32 mouse cellular contexts compared by ENCODE assay signal in genomic region chr1:172580116-172580515, GRCm38 (mm10). TPM values are rescaled to one million over a fixed set of nuclear protein-coding genes. Genes with fewer than 3 reads are reported as not detected.
DNase-seq lines count a peak whose midpoint lies in the region; ATAC-seq and TF ChIP-seq lines count a peak whose summit lies in the region.
"Had no signal": no experiment of that assay in that cellular context is flagged by ENCODE, and none has a peak within 500 bp of the region (broad histone marks: within the 10 kb centered on the region; RNA-seq: fewer than 3 reads in every experiment).

No protein-coding gene starts in this region.

- WGBS in stomach, postnatal 0 days, result 38% methylated on average over 6 of the region's 6 CpGs

- no peak overlapping the region for H3K4me2 ChIP-seq in stomach, postnatal 0 days (replicated peaks; ENCODE audit: low read depth)
- H3K4me2 ChIP-seq: forebrain, embryonic 13.5 days; heart, embryonic 12.5 days; heart, embryonic 15.5 days; hindbrain, embryonic 13.5 days; intestine, embryonic 15.5 days had no signal

- no peak for TF ChIP-seq CTCF in C2C12 (IDR thresholded peaks at IDR 0.05; ENCODE audit: control insufficient read depth, insufficient read depth, insufficient read length)
- no peak for TF ChIP-seq CTCF in stomach, postnatal 0 days (IDR thresholded peaks at IDR 0.05; ENCODE audit: low read depth)

- peak; percentile 68 for ATAC-seq in stomach, postnatal 0 days (ENCODE audit: low FRiP score, low TSS enrichment)
- no peak for ATAC-seq in activated CD4-positive, CD25-positive, alpha-beta regulatory T cell, adult 4 months
- ATAC-seq: forebrain, embryonic 13.5 days; forebrain, embryonic 16.5 days; hindbrain, embryonic 16.5 days; intestine, embryonic 15.5 days; Patski had no signal

- no peaks in the 10 kb centered on the region for H3K79me2 ChIP-seq in C2C12 (ENCODE audit: control insufficient read depth, insufficient read depth)

- no peaks in the 10 kb centered on the region for H3K27me3 ChIP-seq in C2C12 (ENCODE audit: control insufficient read depth, insufficient read depth, insufficient read length)
- H3K27me3 ChIP-seq in stomach, postnatal 0 days (ENCODE audit: control insufficient read depth, insufficient read depth, low read length), result no peaks in the 10 kb centered on the region

- H3K4me3 ChIP-seq in C2C12 (ENCODE audit: insufficient read depth, poor library complexity, severe bottlenecking), result no peak overlapping the region
- H3K4me3 ChIP-seq in stomach, postnatal 0 days (ENCODE audit: low read depth, low read length), result no peak overlapping the region
- H3K4me3 ChIP-seq: forebrain, embryonic 13.5 days; gastrocnemius, adult 2 months; heart, embryonic 12.5 days; heart, embryonic 15.5 days; hindbrain, embryonic 10.5 days; hindbrain, embryonic 13.5 days; intestine, embryonic 15.5 days had no signal

- H3K4me1 ChIP-seq in stomach, postnatal 0 days (replicated peaks; ENCODE audit: control insufficient read depth, insufficient read depth), result no peaks in the 10 kb centered on the region
- H3K4me1 ChIP-seq: heart, embryonic 12.5 days; heart, embryonic 15.5 days; hindbrain, embryonic 10.5 days; intestine, embryonic 15.5 days had no signal

- TF ChIP-seq EP300 in stomach, postnatal 0 days (optimal IDR thresholded peaks at IDR 0.05), result peak; percentile 50

- peak; percentile 31 for DNase-seq in adrenal gland, adult 2 months
- DNase-seq in adrenal gland, adult 8-10 months, result no peak
- peak; percentile 51 for DNase-seq in fibroblast of lung, adult 2 months (ENCODE audit: low read depth)
- DNase-seq in stomach, postnatal 0 days (ENCODE audit: low spot score), result no peak
- DNase-seq in left cerebral cortex, postnatal 4 days, result no peak
- DNase-seq in cerebellum, adult 11 months, result no peak
- DNase-seq: adrenal gland, postnatal 14 days; cerebellum, adult 11-12 months; cerebellum, adult 8-10 months; cerebellum, postnatal 14 days; gastrocnemius, adult 2 months; gastrocnemius, postnatal 14 days; heart, adult 18-20 months; heart, postnatal 10 days; heart, postnatal 36 days; kidney, adult 11 months had no signal

- no peaks in the 10 kb centered on the region for H3K9me3 ChIP-seq in stomach, postnatal 0 days (ENCODE audit: control insufficient read depth, low read length)
- H3K9me3 ChIP-seq: forebrain, embryonic 13.5 days; heart, embryonic 12.5 days; heart, embryonic 15.5 days; hindbrain, embryonic 10.5 days; hindbrain, embryonic 13.5 days; intestine, embryonic 15.5 days had no signal

- H3ac ChIP-seq in C2C12 (ENCODE audit: control insufficient read depth, insufficient read length, low read depth), result no peak overlapping the region

- no peaks in the 10 kb centered on the region for H3K79me3 ChIP-seq in C2C12 (ENCODE audit: low read depth)

- intact Hi-C loops in left cerebral cortex, postnatal 4 days (cut with DNase I), result no loop called here

- H3K36me3 ChIP-seq in C2C12 (ENCODE audit: control insufficient read depth, insufficient read depth), result no peaks in the 10 kb centered on the region
- no peaks in the 10 kb centered on the region for H3K36me3 ChIP-seq in stomach, postnatal 0 days (ENCODE audit: control insufficient read depth, insufficient read depth, low read length)
- H3K36me3 ChIP-seq: heart, embryonic 12.5 days; heart, embryonic 15.5 days; hindbrain, embryonic 10.5 days; hindbrain, embryonic 13.5 days; intestine, embryonic 15.5 days had no signal

- no peak overlapping the region for H3K9ac ChIP-seq in stomach, postnatal 0 days (ENCODE audit: low read length)
- H3K9ac ChIP-seq: forebrain, embryonic 13.5 days; heart, embryonic 12.5 days; heart, embryonic 15.5 days; hindbrain, embryonic 13.5 days; intestine, embryonic 15.5 days had no signal

- 0 out of 2 replicates have a peak overlapping the region, but pooled peaks have one; percentile 53 for H3K27ac ChIP-seq in stomach, postnatal 0 days (replicated peaks)
- H3K27ac ChIP-seq: forebrain, embryonic 13.5 days; gastrocnemius, adult 2 months; heart, embryonic 15.5 days; hindbrain, embryonic 10.5 days; hindbrain, embryonic 13.5 days; intestine, embryonic 15.5 days had no signal

TF ChIP-seq in C2C12, 6 proteins besides CTCF, POLR2A, EP300 and RAD21:
- no peak for TF ChIP-seq MAX (IDR thresholded peaks at IDR 0.05)
- peak; percentile 69 for TF ChIP-seq CEBPB (IDR thresholded peaks at IDR 0.05; ENCODE audit: low read depth)
- no peak for TF ChIP-seq MYOG (IDR thresholded peaks at IDR 0.05; ENCODE audit: control insufficient read depth, extremely low read depth, insufficient read length)
TF ChIP-seq in C2C12: peak in this region for 1.

RNA-seq across cellular contexts. Expression of gene Slamf8, which starts 10.3 kb away (rescaled TPM):
- total RNA-seq in adrenal gland, adult 2 months (2021), result 1 to 10 TPM in 1 of 2 experiments, under 1 TPM in 1; 0.49 to 1.1 TPM
- polyA plus RNA-seq in adrenal gland, adult 2 months (2012; rRNA removed), result 0.98 and 1.1 TPM in 2 replicates
- total RNA-seq in adrenal gland, adult 8-10 months (2022), result 1 to 10 TPM in 1 of 4 experiments, under 1 TPM in 3; 0.17 to 1.1 (median 0.89) TPM
- not detected for polyA plus RNA-seq in C2C12 (2012; fragmentation: generic; extraction: Trizol)
- polyA plus RNA-seq in stomach, postnatal 0 days (2015; fragmentation: Nextera tagmentation; extraction: Ambion mirVana), result 0.12 TPM in 1 of 2 replicates, not detected in the other
- total RNA-seq in left cerebral cortex, postnatal 4 days (2021), result not detected
- under 1 TPM in 1 of 2 experiments, not detected in 1; 0.29 TPM for polyA plus RNA-seq in activated CD4-positive, CD25-positive, alpha-beta regulatory T cell, adult 4 months (2017; shearing (Covaris generic))
- total RNA-seq: adrenal gland, postnatal 14 days; ES-E14; gastrocnemius, postnatal 14 days; heart, postnatal 10 days had no signal
- polyA plus RNA-seq: embryonic facial prominence, embryonic 11.5 days; embryonic facial prominence, embryonic 14.5 days; forebrain, embryonic 13.5 days; forebrain, embryonic 16.5 days; heart, embryonic 12.5 days; heart, embryonic 15.5 days; hindbrain, embryonic 10.5 days; hindbrain, embryonic 13.5 days; hindbrain, embryonic 16.5 days; Patski had no signal

RNA-seq across cellular contexts. Expression of gene Fcrl6, which starts 22.2 kb away (rescaled TPM):
- not detected for total RNA-seq in adrenal gland, adult 2 months (2021)
- not detected in 2 replicates for polyA plus RNA-seq in adrenal gland, adult 2 months (2012; rRNA removed)
- total RNA-seq in adrenal gland, adult 8-10 months (2022), result not detected
- polyA plus RNA-seq in C2C12 (2012; fragmentation: generic; extraction: Trizol), result not detected
- not detected in 2 replicates for polyA plus RNA-seq in stomach, postnatal 0 days (2015; fragmentation: Nextera tagmentation; extraction: Ambion mirVana)
- total RNA-seq in left cerebral cortex, postnatal 4 days (2021), result not detected
- not detected for polyA plus RNA-seq in activated CD4-positive, CD25-positive, alpha-beta regulatory T cell, adult 4 months (2017; shearing (Covaris generic))
- total RNA-seq: adrenal gland, postnatal 14 days; adrenal gland, postnatal 4 days; ES-E14; gastrocnemius, adult 2 months; gastrocnemius, postnatal 14 days; gastrocnemius, postnatal 4 days; heart, adult 18-20 months; heart, postnatal 10 days; heart, postnatal 36 days had no signal
- polyA plus RNA-seq: forebrain, embryonic 13.5 days; forebrain, embryonic 16.5 days; heart, embryonic 12.5 days; heart, embryonic 15.5 days; hindbrain, embryonic 10.5 days; hindbrain, embryonic 13.5 days; intestine, embryonic 15.5 days; Patski had no signal

RNA-seq across cellular contexts. Expression of gene Vsig8, which starts 24.4 kb away (rescaled TPM):
- total RNA-seq in adrenal gland, adult 2 months (2021), result under 1 TPM; 0.24 to 0.61 TPM
- 1.6 and 2.1 TPM in 2 replicates for polyA plus RNA-seq in adrenal gland, adult 2 months (2012; rRNA removed)
- 1 to 10 TPM in 1 of 4 experiments, under 1 TPM in 2, not detected in 1; 0.38 to 1.1 (median 0.43) TPM for total RNA-seq in adrenal gland, adult 8-10 months (2022)
- polyA plus RNA-seq in C2C12 (2012; fragmentation: generic; extraction: Trizol), result not detected
- polyA plus RNA-seq in stomach, postnatal 0 days (2015; fragmentation: Nextera tagmentation; extraction: Ambion mirVana), result 19.2 and 22.7 TPM in 2 replicates
- total RNA-seq in left cerebral cortex, postnatal 4 days (2021), result not detected
- not detected for polyA plus RNA-seq in activated CD4-positive, CD25-positive, alpha-beta regulatory T cell, adult 4 months (2017; shearing (Covaris generic))
- total RNA-seq: adrenal gland, postnatal 14 days; gastrocnemius, adult 2 months; gastrocnemius, postnatal 14 days; gastrocnemius, postnatal 4 days; heart, adult 18-20 months; heart, postnatal 36 days had no signal
- polyA plus RNA-seq: embryonic facial prominence, embryonic 11.5 days; hindbrain, embryonic 10.5 days had no signal

RNA-seq across cellular contexts. Expression of gene Dusp23, which starts 52.6 kb away (rescaled TPM):
- total RNA-seq in adrenal gland, adult 2 months (2021), result 1 to 10 TPM; 7.0 to 7.3 TPM
- 29.4 and 32.0 TPM in 2 replicates for polyA plus RNA-seq in adrenal gland, adult 2 months (2012; rRNA removed)
- total RNA-seq in adrenal gland, adult 8-10 months (2022), result 1 to 10 TPM; 4.4 to 9.5 (median 4.8) TPM
- 0.89 TPM for polyA plus RNA-seq in C2C12 (2012; fragmentation: generic; extraction: Trizol)
- 15.5 and 17.1 TPM in 2 replicates for polyA plus RNA-seq in stomach, postnatal 0 days (2015; fragmentation: Nextera tagmentation; extraction: Ambion mirVana)
- total RNA-seq in left cerebral cortex, postnatal 4 days (2021), result 1 to 10 TPM; 5.8 to 6.9 TPM
- 1 to 10 TPM; 5.3 to 5.7 TPM for polyA plus RNA-seq in activated CD4-positive, CD25-positive, alpha-beta regulatory T cell, adult 4 months (2017; shearing (Covaris generic))

RNA-seq across cellular contexts. Expression of gene Cfap45, which starts 59.5 kb away (rescaled TPM):
- total RNA-seq in adrenal gland, adult 2 months (2021), result under 1 TPM; 0.31 to 0.37 TPM
- 0.15 TPM in 1 of 2 replicates, not detected in the other for polyA plus RNA-seq in adrenal gland, adult 2 months (2012; rRNA removed)
- total RNA-seq in adrenal gland, adult 8-10 months (2022), result under 1 TPM; 0.17 to 0.62 (median 0.36) TPM
- polyA plus RNA-seq in C2C12 (2012; fragmentation: generic; extraction: Trizol), result not detected
- polyA plus RNA-seq in stomach, postnatal 0 days (2015; fragmentation: Nextera tagmentation; extraction: Ambion mirVana), result 4.6 and 5.4 TPM in 2 replicates
- total RNA-seq in left cerebral cortex, postnatal 4 days (2021), result 1 to 10 TPM; 2.3 to 2.5 TPM
- polyA plus RNA-seq in activated CD4-positive, CD25-positive, alpha-beta regulatory T cell, adult 4 months (2017; shearing (Covaris generic)), result under 1 TPM; 0.09 to 0.75 TPM
- total RNA-seq: gastrocnemius, adult 2 months had no signal

Comparison
In these comparisons a context has a peak if more than half of its experiments do, and no peak if none do; other contexts are left out.
1. DNase-seq: peak in adrenal gland, adult 2 months (single experiment) and fibroblast of lung, adult 2 months (single experiment); none in adrenal gland, adult 8-10 months (single experiment), stomach, postnatal 0 days (single experiment), left cerebral cortex, postnatal 4 days (single experiment) and cerebellum, adult 11 months (single experiment).